8 mouse cellular contexts compared by ENCODE assay signal in the genomic region with DNA sequence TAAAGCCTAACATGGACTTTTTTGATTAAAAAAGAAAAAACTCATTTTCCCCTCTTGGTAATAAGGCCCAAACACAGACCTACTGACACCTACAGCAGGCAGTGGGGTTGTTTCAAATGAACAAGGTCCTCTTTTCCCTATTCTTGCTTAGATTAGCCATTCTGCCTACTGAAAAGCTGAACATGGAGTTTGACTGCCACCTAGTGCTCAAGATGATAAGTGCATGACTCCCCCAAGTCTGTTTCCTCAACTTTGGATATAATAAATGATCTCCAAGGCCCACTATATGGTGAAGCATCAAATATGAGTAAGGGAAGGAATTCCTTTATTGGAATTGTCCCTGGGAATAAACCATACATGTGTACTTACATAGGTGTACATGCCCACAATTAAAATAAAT.
DNase-seq lines count a peak whose midpoint lies in the region; ATAC-seq lines count a peak whose summit lies in the region.

No protein-coding gene starts in this region.

- peak; percentile 22 to 84 for DNase-seq in adrenal gland, adult (ENCODE audit: inconsistent age in 2 of 2, low spot score in 1 of 2)
- no peak for DNase-seq in adrenal gland, adult 8-10 months
- DNase-seq in ovary, postnatal 14 days (ENCODE audit: low spot score) = peak; percentile 46
- no peak for DNase-seq in ovary, adult 18-20 months (ENCODE audit: low spot score)
- DNase-seq in cerebellum, postnatal 10 days = peak; percentile 76 to 84
- peak; percentile 27 to 56 for DNase-seq in left cerebral cortex, postnatal 36 days (ENCODE audit: low spot score in 2 of 2)
- peak; percentile 81 to 83 for DNase-seq in right cerebral cortex, adult 2 months (ENCODE audit: low spot score in 2 of 2)

- peak; percentile 61 for ATAC-seq in granulocyte monocyte progenitor cell, adult 5-6 weeks (replicated peaks; ENCODE audit: poor library complexity, severe bottlenecking)

- intact Hi-C loops in left cerebral cortex, postnatal 36 days (cut with DNase I) = no loop called here

Comparison
In these comparisons a context has a peak if more than half of its experiments do, and no peak if none do; other contexts are left out.
1. DNase-seq: peak in adrenal gland, adult (2 of 2), ovary, postnatal 14 days (single experiment), cerebellum, postnatal 10 days (2 of 2), left cerebral cortex, postnatal 36 days (2 of 2) and right cerebral cortex, adult 2 months (2 of 2); none in adrenal gland, adult 8-10 months (single experiment) and ovary, adult 18-20 months (single experiment).